Comparison of ENCODE assay signal across 16 mouse cellular contexts in the genomic region with DNA sequence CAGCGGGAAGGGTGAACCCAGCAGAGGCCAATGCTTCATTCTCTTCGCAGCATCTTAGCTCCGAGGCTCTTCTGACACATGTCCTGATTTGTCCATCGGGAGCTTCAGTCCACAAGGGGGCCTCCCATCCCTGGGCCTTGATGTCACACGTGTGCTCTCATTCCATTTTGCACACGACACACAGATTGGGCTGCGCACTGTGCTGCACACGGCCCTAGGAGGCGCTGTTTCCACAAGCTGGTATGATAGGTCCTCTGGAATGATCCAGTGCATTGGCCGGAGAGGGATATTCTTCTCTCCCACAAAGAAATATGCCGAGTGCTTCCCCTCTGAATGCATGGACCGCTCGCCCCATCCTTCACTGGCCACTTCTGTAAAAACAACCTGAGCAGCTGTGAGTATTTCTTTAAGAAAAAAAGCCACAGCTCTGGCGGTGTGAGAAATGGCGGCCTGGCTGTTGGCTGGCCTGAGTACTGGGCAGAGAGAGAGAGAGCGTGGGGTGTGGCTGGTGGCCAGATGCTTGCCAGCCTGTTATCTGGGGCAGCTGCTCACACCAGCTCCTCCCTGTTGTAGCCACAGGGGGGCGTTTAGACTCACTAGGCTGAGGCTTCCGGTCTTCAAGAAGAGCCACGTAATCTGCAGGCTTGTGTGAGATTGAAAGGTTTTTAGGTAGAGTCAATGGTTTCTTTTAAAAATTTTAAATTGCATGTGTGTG.
DNase-seq lines count a peak whose midpoint lies in the region; ATAC-seq and TF ChIP-seq lines count a peak whose summit lies in the region.
"Had no signal": no experiment of that assay in that cellular context is flagged by ENCODE, and none has a peak within 500 bp of the region (broad histone marks: within the 10 kb centered on the region; RNA-seq: fewer than 3 reads in every experiment).

No protein-coding gene starts in this region.

- no peaks in the 10 kb centered on the region for H3K36me3 ChIP-seq in ES-Bruce4 (ENCODE audit: control insufficient read depth, insufficient read depth, low read length, poor library complexity, severe bottlenecking)
- H3K36me3 ChIP-seq in forebrain, embryonic 10.5 days (replicated peaks) = no peaks in the 10 kb centered on the region
- H3K36me3 ChIP-seq: limb, embryonic 10.5 days; neural tube, embryonic 12.5 days had no signal

- no peaks in the 10 kb centered on the region for H3K27me3 ChIP-seq in ES-Bruce4 (ENCODE audit: control insufficient read depth, insufficient read depth, low read length, poor library complexity, severe bottlenecking)
- peaks cover under 1% of the 10 kb centered on the region; the same call in 1 of the 2 replicates for H3K27me3 ChIP-seq in forebrain, embryonic 10.5 days (ENCODE audit: poor library complexity, severe bottlenecking)
- H3K27me3 ChIP-seq: megakaryocyte, embryonic 14.5 days had no signal

- TF ChIP-seq CTCF in layer of hippocampus, adult 2 months (conservative IDR thresholded peaks at IDR 0.05) = peak; percentile 48
- peak; percentile 38 for TF ChIP-seq CTCF in ES-Bruce4 (IDR thresholded peaks at IDR 0.05; ENCODE audit: low read depth, low read length)

- no peaks in the 10 kb centered on the region for H3K4me1 ChIP-seq in ES-Bruce4 (ENCODE audit: control insufficient read depth, insufficient read depth, low read length)
- H3K4me1 ChIP-seq in forebrain, embryonic 10.5 days = peaks cover 17% of the 10 kb centered on the region
- H3K4me1 ChIP-seq: megakaryocyte, embryonic 14.5 days had no signal

- H3K9ac ChIP-seq in ES-Bruce4 (ENCODE audit: low read depth, poor library complexity, severe bottlenecking) = no peak overlapping the region
- H3K9ac ChIP-seq: neural tube, embryonic 12.5 days had no signal

- no peak for TF ChIP-seq EP300 in ES-Bruce4 (IDR thresholded peaks at IDR 0.05; ENCODE audit: insufficient read depth, low read depth, low read length)

- TF ChIP-seq POLR2A in ES-Bruce4 (IDR thresholded peaks at IDR 0.05; ENCODE audit: insufficient read depth, low read length) = no peak

- H3K27ac ChIP-seq in layer of hippocampus, adult 2 months = no peak overlapping the region
- no peak overlapping the region for H3K27ac ChIP-seq in ES-Bruce4 (ENCODE audit: insufficient read depth, low read length)
- no peak overlapping the region for H3K27ac ChIP-seq in forebrain, embryonic 10.5 days
- H3K27ac ChIP-seq: limb, embryonic 10.5 days; neural tube, embryonic 12.5 days had no signal

- intact Hi-C loops in heart, postnatal 36 days (cut with DNase I) = no loop called here

- H3K4me3 ChIP-seq in layer of hippocampus, adult 2 months = no peak overlapping the region
- H3K4me3 ChIP-seq in ES-Bruce4 (ENCODE audit: low read depth, low read length) = no peak overlapping the region
- no peak overlapping the region for H3K4me3 ChIP-seq in forebrain, embryonic 10.5 days
- H3K4me3 ChIP-seq: limb, embryonic 10.5 days; megakaryocyte, embryonic 14.5 days; neural tube, embryonic 12.5 days had no signal

- ATAC-seq in cerebellum, adult (ENCODE audit: insufficient number of reproducible peaks, low FRiP score, low TSS enrichment) = no peak
- ATAC-seq: Patski had no signal

- H3K9me3 ChIP-seq in ES-Bruce4 (replicated peaks; ENCODE audit: control insufficient read depth, insufficient read depth, low read length, poor library complexity, severe bottlenecking) = no peaks in the 10 kb centered on the region
- H3K9me3 ChIP-seq in forebrain, embryonic 10.5 days = peaks cover 10% of the 10 kb centered on the region; the same call in 1 of the 2 replicates
- H3K9me3 ChIP-seq: limb, embryonic 10.5 days had no signal

- DNase-seq in cerebellum, postnatal 14 days = peak; percentile 42 to 73
- no peak for DNase-seq in layer of hippocampus, adult 2 months (ENCODE audit: low spot score in 2 of 2)
- no peak for DNase-seq in layer of hippocampus, adult 8-10 months (ENCODE audit: low spot score in 2 of 2)
- peak; percentile 18 to 38 for DNase-seq in heart, postnatal 36 days
- no peak for DNase-seq in forebrain, embryonic 10.5 days (ENCODE audit: extremely low spot score, low spot score)
- DNase-seq in cerebellum, adult 11-12 months = no peak
- DNase-seq: kidney, postnatal 14 days; lung, adult 18-20 months; spleen, adult 18-20 months; thymus, adult 18-20 months had no signal

- WGBS in forebrain, embryonic 10.5 days = 84% methylated on average over 19 of the region's 19 CpGs

Comparison
In these comparisons a context has a peak if more than half of its experiments do, and no peak if none do; other contexts are left out.
1. DNase-seq: peak in cerebellum, postnatal 14 days (2 of 2) and heart, postnatal 36 days (2 of 2); none in layer of hippocampus, adult 2 months (0 of 2), layer of hippocampus, adult 8-10 months (0 of 2), forebrain, embryonic 10.5 days (single experiment) and cerebellum, adult 11-12 months (single experiment).